Mouse (Mus musculus): Measurements from ENCODE around the gene Gm20838.
"Not testable (repeated sequence)": the region's sequence is repeated elsewhere in the genome, so short reads cannot be mapped to it uniquely, and the experiment has no call there.

The Gm20838 gene

GRCm38 (mm10) chrY:33543064-33543463 is at the start of gene Gm20838:
Gene Gm20838, minus strand, starts transcription at chrY:33543164.
- not testable (repeated sequence) for DNase-seq (ENCODE audit: low spot score)

All from lung, postnatal 25 days (tissue).